Mouse (Mus musculus) forebrain, embryonic 14.5 days (tissue): ENCODE measurements at regions not wholly inside any gene's neighbourhood (a gene's known extent, or its start where the extent isn't known, plus 50 kb on each side); places are given as distances from the start of the nearest gene placed in this dataset. TPM values are rescaled to one million over a fixed set of nuclear protein-coding genes. Genes with fewer than 3 reads are reported as not detected.
"Not testable (repeated sequence)": the region's sequence is repeated elsewhere in the genome, so short reads cannot be mapped to it uniquely, and the experiment has no call there.

Experiments used
- ATAC-seq: fragments of 200-750 bp; cut with Nextera tagmentation; 2 replicates; pipeline ENCODE4 v1.8.0; 2017; ENCODE audit warnings: mild to moderate bottlenecking, moderate library complexity
- DNase-seq: peaks from one replicate; pipeline ENCODE4 v3.0.0-alpha.2; 2015; ENCODE audit warnings: low spot score
- H3K27ac ChIP-seq: fragments of 300-500 bp; sonication (generic); 2 replicates; pipeline ENCODE4 v1.5.1; 2014; ENCODE audit warnings: low read depth, mild to moderate bottlenecking, control low read depth, low read length, moderate library complexity
- H3K27me3 ChIP-seq: fragments of 300-500 bp; sonication (generic); replicated peaks from 2 replicates; pipeline ENCODE4 v1.6.1; 2014; ENCODE audit warnings: low read length, control low read depth, mixed read lengths; ENCODE audit not compliant: control insufficient read depth, insufficient read depth
- H3K36me3 ChIP-seq: fragments of 300-500 bp; sonication (generic); 2 replicates; pipeline ENCODE4 v1.6.1; 2014; ENCODE audit warnings: low read length, control low read depth; ENCODE audit not compliant: control insufficient read depth, insufficient read depth
- H3K4me1 ChIP-seq: fragments of 300-500 bp; sonication (generic); 2 replicates; pipeline ENCODE4 v1.6.1; 2014; ENCODE audit warnings: antibody characterized with exemption, low read length, control low read depth; ENCODE audit not compliant: control insufficient read depth, insufficient read depth
- H3K4me2 ChIP-seq: fragments of 300-500 bp; sonication (generic); 2 replicates; pipeline ENCODE4 v1.6.1; 2014; ENCODE audit warnings: mild to moderate bottlenecking, control low read depth, low read length
- H3K4me3 ChIP-seq: fragments of 300-500 bp; sonication (generic); 2 replicates; pipeline ENCODE4 v1.5.1; 2014; ENCODE audit warnings: low read depth, low read length, control low read depth
- H3K9ac ChIP-seq: fragments of 300-500 bp; sonication (generic); 2 replicates; pipeline ENCODE4 v1.6.1; 2014; ENCODE audit warnings: mild to moderate bottlenecking, low read length, control low read depth, moderate library complexity
- H3K9me3 ChIP-seq: fragments of 300-500 bp; sonication (generic); replicated peaks from 2 replicates; pipeline ENCODE4 v1.6.1; 2016; ENCODE audit warnings: low read length, control low read depth, mixed read lengths; ENCODE audit not compliant: control insufficient read depth
- WGBS: fragments of 180-500 bp; shearing (Covaris S2); extraction: QIAGEN DNeasy Blood & Tissue Kit; methylation state at CpG from one replicate; pipeline ENCODE4 v1.1.7; 2014; 5-methylcytosine and 5-hydroxymethylcytosine counted together
- microRNA counts: library from miRNA; unstranded; fragments of <30 nt; microRNA quantifications from one replicate; lab custom pipeline; 2016
- microRNA-seq: library from miRNA; unstranded; fragments of <30 nt; microRNA quantifications from one replicate; pipeline ENCODE4, GENCODE M21; 2016

DNA sequence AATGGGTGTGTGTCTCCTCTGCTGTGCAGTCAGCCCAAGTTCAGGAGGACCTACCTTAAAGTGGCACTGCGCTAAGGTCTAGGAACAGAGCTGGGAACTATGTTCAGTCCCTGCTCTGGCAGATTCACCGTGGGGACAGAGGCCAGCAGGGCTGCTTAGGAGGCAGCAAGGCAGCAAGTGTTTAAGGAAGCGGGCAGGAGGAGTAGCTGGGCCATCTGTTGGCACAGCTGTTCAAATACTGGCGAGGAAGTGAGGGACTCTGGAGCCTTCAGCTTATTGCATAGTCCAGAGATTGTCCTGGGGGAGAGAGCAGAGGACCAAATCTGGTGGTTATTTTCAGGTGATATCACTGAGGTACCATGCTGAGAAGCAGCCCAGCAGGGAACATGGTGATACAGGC, 64.9 kb upstream of the Gadl1 start:
- ATAC-seq: no peak
- DNase-seq: no peak
- Histone ChIP-seq H3K9me3 (no peaks in the 10 kb centered on the region), H3K4me1 (no peaks in the 10 kb centered on the region), H3K27ac (no peak overlapping the region), H3K36me3 (no peaks in the 10 kb centered on the region), H3K9ac (no peak overlapping the region), H3K4me2 (no peak overlapping the region), H3K4me3 (no peak overlapping the region), H3K27me3 (no peaks in the 10 kb centered on the region)
- 75% methylated on average over 4 of the region's 4 CpGs for WGBS

GRCm38 (mm10) chr9:115845091-115845490, 64.2 kb upstream of the Gadl1 start:
- no peak overlapping the region for H3K27ac ChIP-seq
- no peaks in the 10 kb centered on the region for H3K9me3 ChIP-seq
- 76% methylated on average over 5 of the region's 5 CpGs for WGBS
- H3K36me3 ChIP-seq: no peaks in the 10 kb centered on the region
- H3K4me3 ChIP-seq: no peak overlapping the region
- DNase-seq (no peak), ATAC-seq (no peak)
- no peaks in the 10 kb centered on the region for H3K27me3 ChIP-seq
- H3K9ac ChIP-seq: no peak overlapping the region
- no peaks in the 10 kb centered on the region for H3K4me1 ChIP-seq
- no peak overlapping the region for H3K4me2 ChIP-seq

DNA sequence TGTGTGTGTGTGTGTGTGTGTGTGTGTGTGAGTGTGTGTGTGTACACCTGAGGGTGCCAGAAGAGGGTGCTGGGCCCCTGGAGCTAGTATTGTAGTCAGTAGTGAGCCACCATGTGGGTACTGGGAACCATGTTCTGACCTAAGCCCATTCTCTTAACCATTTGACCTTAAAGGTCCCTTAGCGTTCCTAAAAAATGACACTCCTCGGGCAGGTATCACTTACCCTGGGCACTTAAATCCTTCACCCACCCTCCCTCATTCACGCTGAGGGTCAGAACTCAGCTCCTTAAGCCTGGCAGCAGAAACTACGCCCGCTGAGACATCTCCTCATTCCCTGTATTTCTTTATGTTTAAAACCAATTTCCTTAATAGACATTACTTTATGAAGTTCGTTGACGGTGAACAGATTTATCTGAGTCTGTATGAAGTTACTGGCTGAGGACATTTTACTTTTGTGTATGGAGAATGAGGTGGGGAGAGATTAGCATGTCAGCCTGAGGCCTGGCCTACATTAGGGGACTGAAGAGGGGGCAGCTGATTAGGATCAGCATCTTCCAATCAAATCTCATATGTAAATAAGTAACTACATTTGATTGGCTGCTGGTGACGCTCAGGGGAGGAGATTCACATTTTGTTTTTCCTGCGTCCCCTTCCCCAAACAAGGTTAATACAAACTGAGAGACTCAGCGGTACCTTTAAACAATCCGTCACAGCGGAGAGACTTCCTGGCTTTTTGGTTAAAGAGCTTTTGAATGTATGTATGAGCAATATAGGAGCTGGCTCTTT, 61.8 kb upstream of the Gadl1 start:
- Histone ChIP-seq H3K4me2 (peak overlapping the region; percentile 42), H3K4me3 (peak overlapping the region; percentile 16)

DNA sequence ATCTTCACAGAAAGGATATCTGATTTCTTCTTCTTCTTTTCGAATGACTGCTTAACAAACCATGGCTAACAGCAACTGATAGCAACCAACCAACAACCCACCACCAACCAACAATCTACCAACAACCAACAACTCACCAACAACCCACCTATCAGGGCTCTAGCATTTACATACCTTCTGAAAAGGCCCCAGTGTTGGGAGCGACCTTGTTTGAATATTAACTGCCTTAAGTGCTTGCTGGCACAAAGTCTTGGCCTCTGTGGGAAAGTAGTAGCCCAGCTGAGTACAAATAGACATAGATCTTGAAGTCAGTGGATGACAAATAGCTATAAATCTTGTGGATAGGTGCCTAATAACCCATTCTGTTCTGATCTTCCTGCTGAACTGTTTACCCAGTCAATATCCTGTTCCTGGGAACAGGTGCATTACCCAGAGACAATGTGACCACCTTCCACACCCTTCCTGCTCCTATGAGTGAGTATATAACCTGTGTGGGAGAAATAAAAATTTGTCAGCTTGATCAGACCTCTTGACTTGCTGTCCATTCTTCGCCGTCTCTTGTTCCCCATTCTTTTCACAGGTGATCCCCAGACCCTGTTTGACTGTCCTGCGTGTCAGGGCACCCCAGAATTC, 55.9 kb upstream of the Gadl1 start:
- 83% methylated on average over 5 of the region's 5 CpGs for WGBS

More for the DNA sequence above, 61.8 kb upstream of the Gadl1 start:
- 41% methylated on average over 12 of the region's 12 CpGs for WGBS
- no peaks in the 10 kb centered on the region for H3K27me3 ChIP-seq
- no peaks in the 10 kb centered on the region for H3K36me3 ChIP-seq
- H3K9ac ChIP-seq: no peak overlapping the region
- no peaks in the 10 kb centered on the region for H3K9me3 ChIP-seq
- H3K4me1 ChIP-seq: no peaks in the 10 kb centered on the region
- no peak overlapping the region for H3K27ac ChIP-seq
- peak; percentile 93 for ATAC-seq
- peak; percentile 76 for DNase-seq

DNA sequence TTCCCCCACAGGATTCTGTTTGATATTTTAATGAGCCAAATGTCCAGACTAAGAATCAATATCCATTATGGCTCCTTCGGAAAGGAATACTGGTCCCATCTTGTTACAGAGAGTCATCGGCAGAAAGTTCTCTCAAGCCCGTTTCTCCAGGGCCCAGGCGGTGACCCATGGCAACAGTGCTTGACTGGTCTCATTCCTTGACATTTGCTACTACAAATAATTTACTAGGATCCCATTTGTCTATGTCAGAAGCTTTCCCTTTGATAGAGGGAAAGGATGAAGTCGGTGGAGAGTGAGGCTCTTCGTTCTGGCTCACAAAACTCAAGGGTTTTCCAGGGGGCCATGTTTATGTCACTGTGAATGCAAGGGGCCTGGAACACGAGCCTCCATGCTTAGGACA, 52.0 kb upstream of the Gadl1 start:
- no peaks in the 10 kb centered on the region for H3K9me3 ChIP-seq
- no peak overlapping the region for H3K9ac ChIP-seq
- DNase-seq (no peak), ATAC-seq (no peak)
- 84% methylated on average over 7 of the region's 7 CpGs for WGBS
- no peak overlapping the region for H3K4me3 ChIP-seq
- H3K4me1 ChIP-seq: no peaks in the 10 kb centered on the region
- H3K27ac ChIP-seq: no peak overlapping the region
- no peak overlapping the region for H3K4me2 ChIP-seq
- no peaks in the 10 kb centered on the region for H3K36me3 ChIP-seq
- no peaks in the 10 kb centered on the region for H3K27me3 ChIP-seq

More for the DNA sequence above, 55.9 kb upstream of the Gadl1 start:
- not testable (repeated sequence) for H3K4me3 ChIP-seq, H3K9ac ChIP-seq, H3K9me3 ChIP-seq, H3K36me3 ChIP-seq, H3K4me2 ChIP-seq, H3K27ac ChIP-seq, DNase-seq, ATAC-seq, H3K27me3 ChIP-seq, H3K4me1 ChIP-seq

- ATAC-seq (no peak), DNase-seq (no peak)
- Histone ChIP-seq H3K4me2 (no peak overlapping the region), H3K4me1 (no peaks in the 10 kb centered on the region), H3K4me3 (no peak overlapping the region), H3K27ac (no peak overlapping the region), H3K36me3 (no peaks in the 10 kb centered on the region), H3K27me3 (no peaks in the 10 kb centered on the region), H3K9ac (no peak overlapping the region), H3K9me3 (no peaks in the 10 kb centered on the region)
- 83% methylated on average over 3 of the region's 3 CpGs for WGBS
Measured at GRCm38 (mm10) chr9:115858848-115859247, 50.4 kb upstream of the Gadl1 start.

MicroRNAs encoded in the stretch of these regions (microRNA counts, 519-probe panel; counts per million panel counts)
- microRNA mmu-miR-467h+mmu-miR-669d+mmu-miR-669l (lab: Ali Mortazavi, UCI): not detected

Small RNA genes in the stretch of these regions (microRNA-seq; reads per million reads assigned to microRNA genes)
- not detected for gene Gm22243
- gene Gm25510: not detected
- gene Gm26303: not detected
- gene Mir467h: not detected
